Mouse (Mus musculus) C2C12 (cell line): Measurements from ENCODE around the gene Plin5.

Source experiments
- CEBPB ChIP-seq: IDR thresholded peaks from one replicate; pipeline ENCODE4 v1.6.1; 2011; ENCODE audit warnings: low read depth, mild to moderate bottlenecking, control low read depth, moderate library complexity
- CTCF ChIP-seq: IDR thresholded peaks from one replicate; pipeline ENCODE4 v1.5.1; 2011; ENCODE audit not compliant: control insufficient read depth, insufficient read depth, insufficient read length
- FOSL1 ChIP-seq: IDR thresholded peaks from one replicate; pipeline ENCODE4 v1.8.0; 2011; ENCODE audit warnings: mild to moderate bottlenecking, low read length; ENCODE audit not compliant: poor library complexity, insufficient read depth, severe bottlenecking
- MAX ChIP-seq: IDR thresholded peaks from one replicate; pipeline ENCODE4 v1.6.1; 2011; ENCODE audit warnings: mild to moderate bottlenecking, control low read depth
- MYOD1 ChIP-seq: IDR thresholded peaks from one replicate; pipeline ENCODE4 v1.6.1; 2011; ENCODE audit warnings: low read depth; ENCODE audit not compliant: control insufficient read depth, insufficient read length
- MYOG ChIP-seq: IDR thresholded peaks from one replicate; pipeline ENCODE4 v1.6.1; 2011; ENCODE audit not compliant: control insufficient read depth, insufficient read length; ENCODE audit errors: extremely low read depth
- USF1 ChIP-seq: IDR thresholded peaks from one replicate; pipeline ENCODE4 v1.6.1; 2011; ENCODE audit warnings: low read depth, mild to moderate bottlenecking, control low read depth, moderate library complexity

DNA sequence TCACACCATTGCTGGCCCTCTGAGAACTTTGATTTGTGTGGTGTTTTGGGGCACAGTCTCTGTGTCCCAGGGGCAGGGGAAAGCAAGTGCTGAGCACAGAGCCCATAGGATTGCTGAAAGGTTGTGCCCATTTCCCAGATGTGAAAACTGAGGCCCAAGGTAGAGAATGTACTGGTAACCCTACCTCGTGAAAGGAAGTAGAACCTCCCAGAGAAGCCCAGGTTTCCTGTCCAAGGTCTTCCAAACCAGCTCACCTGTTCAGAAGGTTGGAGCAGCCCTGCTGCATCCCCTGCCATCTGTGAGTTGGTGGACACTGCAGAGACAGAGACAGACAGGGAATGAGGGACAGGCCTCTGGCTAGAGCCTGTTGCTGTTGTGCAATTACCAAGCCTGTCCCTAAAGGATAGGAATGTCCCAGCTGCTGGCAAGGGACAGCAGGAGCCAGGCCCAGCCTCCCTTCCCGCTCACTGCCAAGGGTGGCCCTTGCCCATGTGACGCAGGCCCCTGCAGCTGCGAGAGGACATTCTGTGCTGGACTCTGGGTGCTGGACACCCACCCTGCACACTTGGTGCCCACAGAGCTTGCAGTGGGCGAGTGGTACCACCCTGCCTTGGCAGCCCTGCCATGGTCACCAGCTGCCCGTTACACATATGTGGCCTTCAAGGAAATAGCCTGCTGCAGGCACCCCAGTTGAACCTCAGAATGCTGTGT, 8.9 kb downstream of the Plin5 start:
- TF ChIP-seq CTCF, result no peak
- no peak for TF ChIP-seq MAX
- TF ChIP-seq USF1, result no peak
- no peak for TF ChIP-seq FOSL1
- peak; percentile 56 for TF ChIP-seq CEBPB
- no peak for TF ChIP-seq MYOG
- TF ChIP-seq MYOD1, result no peak
